Mouse (Mus musculus) left cerebral cortex, adult 18-20 months (tissue): ENCODE measurements around the gene Anks1b. TPM values are rescaled to one million over a fixed set of nuclear protein-coding genes. Genes with fewer than 3 reads are reported as not detected.
A peak's percentile ranks its signal among the peaks of the same experiment; 100 is the strongest.

Experiments used
- DNase-seq, 2 experiments: peaks; one replicate each; pipeline ENCODE4 v3.0.0; 2021 to 2022; ENCODE audit warnings: low spot score in 2 of 2, mixed read lengths in 1 of 2
- total RNA-seq, 2 experiments: library from RNA; stranded (reverse); gene quantifications; 2 replicates each; pipeline ENCODE4 v1.2.3; 2021

The Anks1b gene
- total RNA-seq, 2 experiments from 2014 or later: 437 to 438 TPM

GRCm38 (mm10) chr10:90839611-90840335, 966.5 kb downstream of the Anks1b start:
- no peak for DNase-seq

- DNase-seq: no peak
Observed at GRCm38 (mm10) chr10:90842398-90842797, 969.1 kb downstream of the Anks1b start.

- no peak for DNase-seq
Observed at GRCm38 (mm10) chr10:90851077-90851476, 977.8 kb downstream of the Anks1b start.

GRCm38 (mm10) chr10:90851999-90852398, 978.7 kb downstream of the Anks1b start:
- DNase-seq: no peak

- no peak for DNase-seq
Observed at GRCm38 (mm10) chr10:90852432-90852831, 979.1 kb downstream of the Anks1b start.

- DNase-seq: no peak
Observed at GRCm38 (mm10) chr10:90856668-90857067, 983.4 kb downstream of the Anks1b start.

- DNase-seq: peak; percentile 81 to 86
Observed at GRCm38 (mm10) chr10:90859665-90860523, 986.6 kb downstream of the Anks1b start.

- no peak for DNase-seq
Observed at GRCm38 (mm10) chr10:90863881-90864598, 990.7 kb downstream of the Anks1b start.

- DNase-seq: no peak
Observed at GRCm38 (mm10) chr10:90864599-90864889, 991.2 kb downstream of the Anks1b start.

- DNase-seq: peak; percentile 53 to 63
Observed at GRCm38 (mm10) chr10:90873204-90873603, 999.9 kb downstream of the Anks1b start.

- no peak for DNase-seq
Observed at GRCm38 (mm10) chr10:90874166-90874565, 1000.9 kb downstream of the Anks1b start.

GRCm38 (mm10) chr10:90880854-90881560, 1007.7 kb downstream of the Anks1b start:
- no peak for DNase-seq

- no peak for DNase-seq
Observed at GRCm38 (mm10) chr10:90889566-90889965, 1016.3 kb downstream of the Anks1b start.

- DNase-seq: peak; percentile 50 to 68
Observed at GRCm38 (mm10) chr10:90892728-90893127, 1019.4 kb downstream of the Anks1b start.

- no peak for DNase-seq
Observed at GRCm38 (mm10) chr10:90897894-90898293, 1024.6 kb downstream of the Anks1b start.

GRCm38 (mm10) chr10:90904185-90904584, 1030.9 kb downstream of the Anks1b start:
- no peak for DNase-seq

GRCm38 (mm10) chr10:90907381-90907780, 1034.1 kb downstream of the Anks1b start:
- DNase-seq: no peak

- DNase-seq: no peak
Observed at GRCm38 (mm10) chr10:90923476-90923875, 1050.2 kb downstream of the Anks1b start.

GRCm38 (mm10) chr10:90933088-90933487, 1059.8 kb downstream of the Anks1b start:
- no peak for DNase-seq

GRCm38 (mm10) chr10:90934678-90935077, 1061.4 kb downstream of the Anks1b start:
- no peak for DNase-seq
